Mouse (Mus musculus) liver, embryonic 13.5 days (tissue): Measurements from ENCODE around the gene Ago1. TPM values are rescaled to one million over a fixed set of nuclear protein-coding genes. Genes with fewer than 3 reads are reported as not detected.

Experiments
- polyA plus RNA-seq: library from polyadenylated mRNA; unstranded; fragments of >200 nt; fragmentation: Nextera tagmentation; extraction: Ambion mirVana; gene quantifications from 2 replicates; pipeline ENCODE4 v1.2.1, GENCODE M21; 2015

Gene Ago1
- polyA plus RNA-seq, 1 experiment from 2014 or later: 1.4 TPM

Other genes starting within 250 kb of the Ago1 start
- 6.6 and 7.3 TPM in 2 replicates for gene Map7d1, start 212.2 kb downstream of the Ago1 start, polyA plus RNA-seq
- gene Trappc3, start 206.3 kb downstream of the Ago1 start, polyA plus RNA-seq: 40.5 and 41.5 TPM in 2 replicates
- 0.99 and 1.2 TPM in 2 replicates for gene Col8a2, start 181.8 kb downstream of the Ago1 start, polyA plus RNA-seq
- gene Adprhl2, start 146.9 kb downstream of the Ago1 start, polyA plus RNA-seq: 30.4 and 30.9 TPM in 2 replicates
- gene Tekt2, start 142.9 kb downstream of the Ago1 start, polyA plus RNA-seq: 0.51 and 0.53 TPM in 2 replicates
- 5.0 and 5.1 TPM in 2 replicates for gene Ago3, start 39.0 kb downstream of the Ago1 start, polyA plus RNA-seq
- gene Ago4, start 64.9 kb upstream of the Ago1 start, polyA plus RNA-seq: 0.14 and 0.17 TPM in 2 replicates
- 48.1 and 52.9 TPM in 2 replicates for gene Clspn, start 88.4 kb upstream of the Ago1 start, polyA plus RNA-seq
- 0.30 and 0.39 TPM in 2 replicates for gene 5730409E04Rik, start 141.2 kb upstream of the Ago1 start, polyA plus RNA-seq
- 355 and 356 TPM in 2 replicates for gene Psmb2, start 209.0 kb upstream of the Ago1 start, polyA plus RNA-seq